Mouse (Mus musculus) activated CD4-positive, CD25-positive, alpha-beta regulatory T cell, adult 4 months (primary cell): ENCODE measurements around the gene Pik3r2. TPM values are rescaled to one million over a fixed set of nuclear protein-coding genes. Genes with fewer than 3 reads are reported as not detected.
A peak's percentile ranks its signal among the peaks of the same experiment; 100 is the strongest.

Source experiments
- ATAC-seq: one replicate; pipeline ENCODE4 v1.8.0; 2017
- polyA plus RNA-seq, 2 experiments: library from polyadenylated mRNA; unstranded; fragments of 100-300 nt; shearing (Covaris generic); gene quantifications; one replicate each; pipeline ENCODE4 v1.2.1; 2017

Gene Pik3r2
- polyA plus RNA-seq, 2 experiments from 2014 or later: 3.9 to 5.1 TPM

DNA sequence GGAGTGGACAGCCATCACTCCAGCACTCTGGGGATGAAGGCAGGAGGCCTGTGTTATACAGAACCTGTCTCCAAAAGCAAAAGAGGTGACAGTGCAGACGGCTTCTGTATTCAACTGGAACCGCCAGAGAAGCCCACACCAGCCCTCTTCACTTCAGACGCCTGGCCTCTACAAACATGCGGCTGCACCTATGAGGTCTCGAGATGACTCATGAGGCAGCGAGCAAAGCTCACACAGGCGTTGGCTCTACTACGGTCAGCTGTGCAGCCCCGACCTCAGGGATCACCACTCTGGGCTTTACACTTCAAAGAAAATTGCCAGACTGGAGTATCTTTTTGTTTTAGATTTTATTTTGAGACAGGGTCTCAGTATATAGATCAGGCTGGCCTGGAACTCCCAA is 3.6 kb downstream of the Pik3r2 start:
- ATAC-seq: no peak

- ATAC-seq: no peak
Observed at GRCm38 (mm10) chr8:70772075-70772474, 4.4 kb downstream of the Pik3r2 start.

GRCm38 (mm10) chr8:70771217-70771616 is 5.3 kb downstream of the Pik3r2 start:
- ATAC-seq: no peak

GRCm38 (mm10) chr8:70770748-70771147 is 5.8 kb downstream of the Pik3r2 start:
- no peak for ATAC-seq

GRCm38 (mm10) chr8:70769858-70770257 is 6.7 kb downstream of the Pik3r2 start:
- no peak for ATAC-seq

DNA sequence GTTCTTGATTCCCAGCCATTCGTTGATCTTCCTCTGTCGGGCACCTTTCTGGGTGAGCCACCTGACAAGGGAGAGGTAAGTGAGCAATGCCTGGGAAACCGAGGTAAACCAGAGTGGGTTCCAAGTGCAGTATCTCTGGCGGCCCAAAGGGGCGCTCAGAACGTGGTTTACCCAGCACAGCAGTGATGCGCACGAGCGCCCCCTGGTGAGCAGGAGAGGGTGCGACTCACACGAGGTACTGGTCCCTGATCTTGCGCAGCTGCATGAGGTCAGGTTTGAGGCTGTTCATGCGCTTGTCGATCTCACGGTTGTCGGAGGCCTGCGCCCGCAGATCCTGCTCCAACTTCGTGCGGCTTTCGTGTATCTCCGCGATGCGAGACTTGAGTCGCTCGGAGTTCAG is 7.2 kb downstream of the Pik3r2 start:
- ATAC-seq: peak; percentile 74

DNA sequence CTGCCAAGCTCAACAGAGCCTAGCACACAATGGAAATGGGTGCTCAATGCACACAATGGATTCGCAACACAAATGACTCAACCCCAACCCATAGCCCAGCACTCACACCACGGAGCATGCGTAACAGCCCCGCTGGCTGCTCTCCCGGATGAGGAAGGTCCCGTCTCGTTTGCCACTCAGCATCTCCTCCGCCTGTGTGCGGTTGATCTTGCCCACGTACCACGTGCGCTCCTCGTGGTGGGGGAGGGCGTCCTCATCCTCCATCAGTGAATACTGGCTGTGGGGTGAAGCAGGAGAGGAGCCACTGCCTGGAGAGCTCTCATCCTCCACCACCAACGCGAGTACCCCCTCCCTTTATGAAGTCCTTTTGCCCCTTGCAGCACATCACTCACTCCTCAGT is 7.6 kb downstream of the Pik3r2 start:
- ATAC-seq: no peak

- ATAC-seq: no peak
Observed at GRCm38 (mm10) chr8:70768231-70768776, 8.2 kb downstream of the Pik3r2 start.

GRCm38 (mm10) chr8:70767503-70767902 is 9.0 kb downstream of the Pik3r2 start:
- ATAC-seq: no peak

DNA sequence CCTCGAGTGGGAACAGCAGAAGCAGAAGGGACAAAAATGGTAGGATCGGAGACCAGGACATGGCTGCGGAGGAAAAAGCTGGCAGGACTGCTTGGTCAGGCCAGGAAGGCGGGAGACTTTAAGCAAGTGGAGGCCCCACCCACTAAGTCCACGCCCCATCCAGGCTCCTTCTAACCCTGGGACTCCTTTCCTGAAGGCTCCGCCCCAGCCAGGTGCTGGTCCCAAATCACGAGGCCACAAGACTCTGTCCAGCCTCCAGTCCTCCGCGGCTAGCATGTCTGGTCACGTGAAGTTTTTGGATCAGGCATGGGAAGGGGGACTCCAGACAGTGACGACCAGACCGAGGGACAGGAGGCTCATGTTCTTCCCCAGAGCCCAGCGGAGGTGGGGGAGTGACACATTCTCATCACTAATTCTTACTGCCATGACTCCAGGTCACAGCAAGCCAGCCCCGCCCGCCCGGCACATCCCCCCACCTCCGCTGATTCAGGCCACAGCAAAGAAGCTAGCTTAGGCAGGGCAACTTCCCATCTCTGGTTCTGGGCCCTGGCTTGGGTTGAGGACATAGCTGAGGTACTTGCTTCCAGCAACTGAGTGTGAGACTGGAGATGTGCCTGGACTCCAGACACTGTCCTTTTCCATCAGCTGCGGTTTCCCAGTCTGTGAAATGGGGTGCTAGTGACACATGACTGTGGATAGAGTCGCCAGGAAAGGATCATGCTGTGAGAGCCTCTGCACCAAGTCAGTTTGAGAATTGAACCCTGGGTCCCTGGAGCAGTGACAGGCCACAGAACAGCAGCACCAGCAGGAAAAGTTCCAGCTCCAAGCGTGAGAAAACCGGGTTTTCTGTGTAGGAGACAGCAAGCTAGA is 9.7 kb downstream of the Pik3r2 start:
- ATAC-seq: no peak

DNA sequence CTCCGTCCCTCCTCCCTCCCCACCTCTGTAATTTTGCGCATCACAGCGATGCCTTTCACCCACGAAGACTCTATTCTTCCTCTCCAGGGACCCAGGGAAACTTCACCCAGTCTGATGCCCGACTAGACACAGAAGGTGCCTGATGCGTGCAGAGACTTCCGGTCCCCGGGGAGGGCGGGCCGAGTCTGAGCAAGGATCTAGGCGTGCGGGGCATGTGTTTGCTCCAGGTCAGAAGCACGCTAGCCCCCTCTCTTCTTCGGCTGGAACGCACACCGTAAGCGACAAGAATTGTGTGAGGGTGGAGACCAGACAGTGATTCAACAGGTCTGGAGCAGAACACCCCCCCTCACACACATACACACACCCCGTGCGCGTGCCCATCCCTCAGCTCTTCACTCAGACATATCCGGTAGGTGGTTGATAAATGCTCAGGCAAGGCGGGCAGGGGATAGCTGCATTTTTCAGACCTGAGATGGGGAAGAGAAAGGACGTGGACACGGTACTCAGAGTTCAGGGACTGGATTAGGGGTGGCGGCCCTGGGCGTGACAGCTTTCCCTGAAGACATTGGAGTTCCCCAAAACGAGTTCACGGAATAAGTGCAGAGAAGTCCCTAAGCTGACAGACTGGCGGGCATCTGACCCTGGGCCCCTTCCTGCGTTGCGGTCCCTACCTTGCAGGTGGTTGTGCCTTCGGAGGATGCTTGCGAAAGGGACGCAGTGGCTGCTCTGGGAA is 10.5 kb downstream of the Pik3r2 start:
- ATAC-seq: peak; percentile 49

DNA sequence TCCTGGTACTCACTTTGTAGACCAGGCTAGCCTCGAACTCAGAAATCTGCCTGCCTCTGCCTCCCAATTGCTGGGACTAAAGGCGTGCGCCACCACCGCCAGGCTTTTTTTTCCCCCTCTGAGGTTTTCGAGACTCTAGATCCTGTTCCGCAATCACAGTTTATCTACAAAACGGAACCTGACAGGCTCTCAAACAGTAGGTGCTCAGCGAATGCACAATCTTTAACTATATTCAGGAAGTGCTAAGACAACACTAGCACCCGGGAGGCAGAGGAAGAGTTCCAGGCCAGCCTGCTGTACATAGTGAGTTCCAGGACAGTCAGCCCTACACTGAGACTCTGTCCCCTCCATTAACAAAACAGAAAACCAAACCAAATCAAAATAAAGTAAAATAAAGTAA is 11.2 kb downstream of the Pik3r2 start:
- ATAC-seq: no peak

DNA sequence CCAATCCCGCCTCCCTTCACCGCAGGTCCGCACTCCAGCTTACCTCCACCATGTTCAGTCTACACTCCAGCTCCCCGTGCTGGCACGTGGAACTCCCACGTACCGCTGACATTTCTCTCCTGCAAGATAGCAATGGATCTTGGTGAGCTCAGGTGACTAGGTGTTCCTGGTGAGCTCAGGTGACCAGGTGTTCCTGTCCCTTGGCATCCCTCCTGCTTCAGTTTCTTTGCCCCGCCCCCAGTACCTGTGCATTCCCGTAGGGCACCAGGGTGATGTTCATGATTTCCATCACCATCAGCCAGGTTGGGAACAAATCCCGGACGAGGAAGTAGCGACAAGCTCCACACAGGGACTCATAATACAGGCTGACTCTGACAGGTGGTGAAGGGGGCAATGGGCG is 11.8 kb downstream of the Pik3r2 start:
- no peak for ATAC-seq

DNA sequence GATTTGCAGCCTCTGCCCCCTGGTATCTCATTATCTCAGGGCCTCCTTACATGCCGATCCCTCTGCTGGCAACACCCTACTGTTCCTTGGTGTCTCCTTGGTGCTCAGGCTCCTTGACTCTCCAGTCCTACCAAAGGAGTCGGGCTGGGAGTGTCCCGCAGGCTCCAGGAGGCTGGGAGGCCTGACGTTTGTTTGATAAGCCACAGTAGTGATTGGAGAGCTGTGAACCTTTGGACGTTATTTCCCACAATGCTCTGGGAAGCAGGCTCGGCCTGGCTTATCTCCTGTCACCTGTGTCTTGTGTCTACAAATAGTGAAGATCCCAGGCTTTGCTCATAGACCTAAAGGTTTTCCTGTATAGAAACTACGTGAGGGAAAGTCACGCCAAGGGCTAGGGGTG is 12.5 kb downstream of the Pik3r2 start:
- no peak for ATAC-seq

- no peak for ATAC-seq
Observed at GRCm38 (mm10) chr8:70763354-70763753, 13.2 kb downstream of the Pik3r2 start.

DNA sequence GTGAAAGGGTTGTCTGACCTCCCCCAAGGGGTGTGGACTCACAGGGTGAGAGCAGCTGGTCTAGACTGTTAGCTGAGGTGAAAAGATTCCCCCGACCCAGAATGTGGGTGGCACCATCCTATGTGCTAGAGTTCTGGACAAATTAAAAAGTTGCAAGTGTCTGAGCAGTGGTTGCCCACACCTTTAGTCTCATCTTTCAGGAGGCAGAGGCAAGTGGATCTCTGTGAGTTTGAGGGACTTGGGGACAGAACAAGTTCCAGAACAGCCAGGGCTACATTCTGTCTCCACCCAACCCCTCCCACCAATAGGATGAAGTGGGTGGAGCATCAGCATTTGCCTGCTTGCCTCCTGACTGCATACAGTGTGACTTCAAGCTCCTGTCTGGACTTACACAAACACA is 14.4 kb downstream of the Pik3r2 start:
- no peak for ATAC-seq

DNA sequence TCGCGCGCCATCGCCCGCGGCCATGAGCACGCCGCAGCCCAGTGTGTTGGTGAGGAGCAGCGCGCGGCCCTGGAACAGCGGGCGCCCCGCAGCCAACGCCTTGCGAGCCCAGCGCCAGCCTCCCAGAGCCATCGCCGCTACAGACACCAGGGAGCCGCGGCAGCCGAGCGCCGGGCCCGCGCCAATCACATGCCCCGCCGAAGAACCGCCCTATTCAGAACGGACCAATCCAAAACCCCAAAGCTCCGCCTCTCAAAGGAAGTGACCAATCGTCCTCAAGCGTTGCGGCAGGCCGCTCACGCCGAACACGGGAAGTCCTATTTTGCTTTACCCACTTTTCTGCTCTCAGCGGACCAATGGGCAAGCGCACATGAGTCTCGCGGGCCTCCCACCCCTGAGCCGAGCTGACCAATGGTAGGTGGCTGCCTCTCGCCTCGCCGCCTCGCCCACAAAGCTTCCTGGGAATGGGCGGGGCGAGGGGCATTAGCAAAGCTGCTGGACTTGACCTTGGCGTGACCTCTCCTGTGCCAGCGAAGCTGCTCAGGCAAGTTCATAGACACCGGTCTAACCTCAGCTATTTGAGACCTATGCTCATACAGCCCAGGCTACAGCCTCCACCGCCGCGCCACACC is 15.6 kb downstream of the Pik3r2 start, which contains the start of gene Mpv17l2:
TSS of gene Mpv17l2 (minus strand) at position 172 of the 632 bp plus-strand sequence.
- peak; percentile 93 for ATAC-seq

DNA sequence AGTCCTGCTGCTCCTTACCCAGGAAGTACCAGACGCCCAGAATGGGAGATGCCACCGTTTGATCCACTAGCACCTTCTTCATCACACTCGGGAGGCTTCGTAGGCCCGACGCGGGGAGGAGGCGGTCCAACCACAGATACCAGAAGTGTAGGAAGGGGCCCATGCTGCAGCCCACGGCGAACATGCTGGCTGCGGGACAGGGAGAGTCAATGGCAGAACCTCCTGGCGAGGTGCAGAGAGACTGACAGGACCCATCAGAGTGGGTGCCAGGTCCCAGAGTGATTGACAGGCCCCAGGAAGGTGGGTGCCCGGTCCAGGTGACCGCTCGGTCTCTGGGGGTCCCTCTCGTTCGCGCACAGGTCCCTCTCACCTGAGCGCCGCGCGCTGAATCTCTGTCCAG is 16.2 kb downstream of the Pik3r2 start:
- ATAC-seq: no peak

GRCm38 (mm10) chr8:70758616-70759561 is 17.6 kb downstream of the Pik3r2 start:
- no peak for ATAC-seq

GRCm38 (mm10) chr8:70758308-70758615 is 18.3 kb downstream of the Pik3r2 start:
- no peak for ATAC-seq

GRCm38 (mm10) chr8:70757523-70758307 is 18.8 kb downstream of the Pik3r2 start:
- ATAC-seq: no peak
